Mouse (Mus musculus) spleen, adult 2 months (tissue): Measurements from ENCODE around the gene Moap1. TPM values are rescaled to one million over a fixed set of nuclear protein-coding genes. Genes with fewer than 3 reads are reported as not detected.
A peak's percentile ranks its signal among the peaks of the same experiment; 100 is the strongest.

Source experiments
- DNase-seq, 2 experiments: peaks; one replicate each; pipeline versions ENCODE4 v3.0.0 to v3.0.0-alpha.2; 2012 to 2021; ENCODE audit warnings: low spot score in 2 of 2, low read depth in 1 of 2
- H3K27ac ChIP-seq: fragments of 200-500 bp; 2 replicates; pipeline ENCODE4 v1.5.1; 2012; ENCODE audit warnings: low read length, inconsistent platforms; ENCODE audit not compliant: insufficient read depth
- H3K27me3 ChIP-seq: fragments of 200-500 bp; 2 replicates; pipeline ENCODE4 v1.6.1; 2012; ENCODE audit warnings: mild to moderate bottlenecking, moderate library complexity, low read length, inconsistent platforms; ENCODE audit not compliant: control insufficient read depth, insufficient read depth
- H3K36me3 ChIP-seq: fragments of 200-500 bp; 2 replicates; pipeline ENCODE4 v1.6.1; 2012; ENCODE audit warnings: mild to moderate bottlenecking, low read length, inconsistent platforms; ENCODE audit not compliant: control insufficient read depth, insufficient read depth
- H3K4me1 ChIP-seq: fragments of 200-500 bp; 2 replicates; pipeline ENCODE4 v1.6.1; 2011; ENCODE audit warnings: inconsistent platforms; ENCODE audit not compliant: control insufficient read depth, insufficient read depth, insufficient read length
- H3K4me3 ChIP-seq: fragments of 200-500 bp; 2 replicates; pipeline ENCODE4 v1.5.1; 2011; ENCODE audit warnings: mild to moderate bottlenecking, inconsistent platforms; ENCODE audit not compliant: insufficient read depth, insufficient read length; ENCODE audit errors: extremely low read depth
- CTCF ChIP-seq: fragments of 200-500 bp; IDR thresholded peaks from 2 replicates; pipeline ENCODE4 v1.5.1; 2011; ENCODE audit warnings: mild to moderate bottlenecking, inconsistent platforms; ENCODE audit not compliant: insufficient read depth, insufficient read length, insufficient replicate concordance; ENCODE audit errors: extremely low read depth
- POLR2A ChIP-seq: fragments of 200-500 bp; IDR thresholded peaks from 2 replicates; pipeline ENCODE4 v1.6.1; 2011; ENCODE audit warnings: low read depth, low read length, inconsistent platforms
- WGBS: fragments of 180-500 bp; shearing (Covaris S2); methylation state at CpG from one replicate; pipeline ENCODE4 v1.1.7; 2018; 5-methylcytosine and 5-hydroxymethylcytosine counted together
- polyA plus RNA-seq: library from polyadenylated mRNA; depleted of rRNA; stranded (reverse); fragments of >200 nt; gene quantifications from 2 replicates; pipeline ENCODE4 v1.2.3, GENCODE M21; 2012

Moap1 gene
- polyA plus RNA-seq, 1 experiment = 0.32 TPM

DNA sequence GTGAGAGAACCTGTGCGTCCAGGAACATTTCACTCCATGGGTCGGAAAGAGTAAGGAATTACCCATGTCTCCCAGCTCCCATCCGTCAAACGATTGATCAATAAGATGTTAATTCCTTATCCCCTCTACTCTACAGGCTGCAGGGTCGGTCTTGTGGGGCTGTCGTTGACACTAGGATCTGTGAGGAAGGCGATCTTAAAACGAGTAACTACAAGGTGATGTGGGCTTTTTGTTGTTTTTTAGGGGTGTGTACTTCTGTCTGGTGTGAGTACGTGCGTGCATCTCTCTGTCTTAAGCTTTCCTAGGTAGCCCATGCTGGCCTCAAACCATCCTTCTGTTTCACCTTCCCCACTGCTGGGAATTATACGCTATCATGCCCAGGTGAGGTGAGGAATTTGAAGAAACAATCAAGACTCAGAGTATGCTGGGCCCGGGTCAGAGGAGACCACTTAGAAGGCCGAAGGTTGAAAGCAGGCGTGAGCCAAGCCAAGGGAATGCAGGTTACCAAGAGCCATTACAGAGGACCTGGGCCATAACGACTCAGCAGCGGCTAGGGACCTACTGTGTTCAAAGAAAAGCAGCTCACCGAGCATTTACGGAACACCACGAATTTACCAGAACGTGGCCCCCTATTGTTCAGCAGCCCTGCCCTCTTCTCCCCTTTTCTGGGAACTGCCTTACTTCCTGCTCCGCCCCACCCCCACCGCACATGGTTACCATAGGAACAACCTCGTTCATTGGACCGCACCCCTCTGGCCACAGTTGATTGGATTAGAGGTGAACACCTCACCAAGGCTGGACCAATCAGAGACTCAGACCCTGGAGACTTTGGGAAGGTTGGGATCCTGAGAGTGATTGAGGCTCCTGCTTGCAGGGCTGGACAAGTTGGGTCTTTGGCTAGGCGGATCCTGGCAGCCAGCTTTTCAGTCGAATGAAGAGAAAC lies 13.3 kb downstream of the Moap1 start:
- no peak for TF ChIP-seq CTCF
- TF ChIP-seq POLR2A = no peak
- Histone ChIP-seq H3K27me3 (no peaks in the 10 kb centered on the region), H3K27ac (no peak overlapping the region), H3K4me3 (peak overlapping the region; percentile 25; the same call in 1 of the 2 replicates), H3K36me3 (no peaks in the 10 kb centered on the region), H3K4me1 (peaks cover 10% of the 10 kb centered on the region; the same call in 1 of the 2 replicates)
- DNase-seq = peak in 1 of 2 experiments; percentile 40
- WGBS = 51% methylated on average over 26 of the region's 26 CpGs

- Histone ChIP-seq H3K4me1 (peaks cover 8% of the 10 kb centered on the region; the same call in 1 of the 2 replicates), H3K36me3 (no peaks in the 10 kb centered on the region), H3K27me3 (no peaks in the 10 kb centered on the region), H3K4me3 (no peak overlapping the region), H3K27ac (no peak overlapping the region)
- no peak for DNase-seq
- 65% methylated on average over 7 of the region's 7 CpGs for WGBS
- no peak for TF ChIP-seq POLR2A
- TF ChIP-seq CTCF = no peak
Observed at GRCm38 (mm10) chr12:102725761-102726175, 17.7 kb downstream of the Moap1 start.

GRCm38 (mm10) chr12:102725146-102725545 lies 18.3 kb downstream of the Moap1 start:
- DNase-seq = no peak
- H3K27ac ChIP-seq = no peak overlapping the region
- peaks cover 2% of the 10 kb centered on the region; the same call in 1 of the 2 replicates for H3K4me1 ChIP-seq
- H3K27me3 ChIP-seq = no peaks in the 10 kb centered on the region
- no peaks in the 10 kb centered on the region for H3K36me3 ChIP-seq
- TF ChIP-seq CTCF (no peak), POLR2A (no peak)
- 88% methylated on average over 6 of the region's 6 CpGs for WGBS
- no peak overlapping the region for H3K4me3 ChIP-seq

- DNase-seq = no peak
- H3K36me3 ChIP-seq = no peaks in the 10 kb centered on the region
- WGBS = 71% methylated on average over 6 of the region's 6 CpGs
- TF ChIP-seq POLR2A (no peak), CTCF (no peak)
- no peaks in the 10 kb centered on the region for H3K4me1 ChIP-seq
- no peak overlapping the region for H3K27ac ChIP-seq
- no peaks in the 10 kb centered on the region for H3K27me3 ChIP-seq
- no peak overlapping the region for H3K4me3 ChIP-seq
Observed at GRCm38 (mm10) chr12:102723861-102724260, 19.6 kb downstream of the Moap1 start.

GRCm38 (mm10) chr12:102722966-102723365 lies 20.5 kb downstream of the Moap1 start:
- TF ChIP-seq CTCF (no peak), POLR2A (no peak)
- Histone ChIP-seq H3K4me3 (no peak overlapping the region), H3K27ac (no peak overlapping the region), H3K36me3 (no peaks in the 10 kb centered on the region), H3K27me3 (no peaks in the 10 kb centered on the region), H3K4me1 (no peaks in the 10 kb centered on the region)
- 91% methylated on average over 8 of the region's 8 CpGs for WGBS
- DNase-seq = no peak

DNA sequence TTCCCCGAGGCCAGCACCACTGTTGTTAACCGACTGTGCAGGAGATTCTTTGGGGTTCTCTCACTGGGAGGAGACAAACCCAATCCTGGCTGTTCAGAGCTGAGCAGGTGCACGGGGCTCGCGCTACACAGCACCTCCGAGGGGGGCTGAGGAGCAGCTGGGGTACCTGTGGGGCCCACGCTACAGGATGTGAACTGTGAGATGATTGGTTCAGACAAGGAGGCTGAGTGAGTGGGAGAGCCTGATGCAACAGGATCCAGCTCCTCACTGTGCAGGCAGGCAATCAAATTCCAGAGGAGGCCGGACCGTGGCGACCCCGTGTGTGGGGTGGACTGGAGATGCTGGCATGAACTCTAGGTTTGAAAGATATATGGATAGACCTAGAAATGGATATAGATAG lies 21.0 kb downstream of the Moap1 start:
- no peaks in the 10 kb centered on the region for H3K4me1 ChIP-seq
- H3K4me3 ChIP-seq = no peak overlapping the region
- H3K27me3 ChIP-seq = no peaks in the 10 kb centered on the region
- no peak for TF ChIP-seq CTCF
- no peak for TF ChIP-seq POLR2A
- 81% methylated on average over 11 of the region's 11 CpGs for WGBS
- no peak for DNase-seq
- no peak overlapping the region for H3K27ac ChIP-seq
- no peaks in the 10 kb centered on the region for H3K36me3 ChIP-seq
